In genomic region chr11:119738990-119739846, GRCm38 (mm10) we compare ENCODE assay signal across 12 mouse cellular contexts.
DNase-seq lines count a peak whose midpoint lies in the region; ATAC-seq and TF ChIP-seq lines count a peak whose summit lies in the region.
"Had no signal": no experiment of that assay in that cellular context is flagged by ENCODE, and none has a peak within 500 bp of the region (broad histone marks: within the 10 kb centered on the region; RNA-seq: fewer than 3 reads in every experiment).

No protein-coding gene starts in this region.

- H3K36me3 ChIP-seq in ES-E14 (ENCODE audit: control insufficient read depth, insufficient read depth, low read length, poor library complexity, severe bottlenecking): no peaks in the 10 kb centered on the region; the same call in 1 of the 2 replicates
- no peaks in the 10 kb centered on the region for H3K36me3 ChIP-seq in hindbrain, embryonic 13.5 days
- H3K36me3 ChIP-seq in midbrain, embryonic 10.5 days: no peaks in the 10 kb centered on the region
- H3K36me3 ChIP-seq: heart, embryonic 15.5 days had no signal

- TF ChIP-seq POLR2A in brain, embryonic 14.5 days (IDR thresholded peaks at IDR 0.05; ENCODE audit: borderline replicate concordance, extremely low read depth, insufficient read depth, insufficient read length, poor library complexity, severe bottlenecking): no peak

- peaks cover 0 to 12% of the 10 kb centered on the region in 2 experiments; a peak in 1 of 4 replicates for H3K4me1 ChIP-seq in ES-E14 (ENCODE audit: control insufficient read depth in 2 of 2, insufficient read depth in 2 of 2, low read length in 2 of 2, poor library complexity in 1 of 2)
- peaks cover 38% of the 10 kb centered on the region for H3K4me1 ChIP-seq in hindbrain, embryonic 13.5 days (replicated peaks)
- peaks cover 15% of the 10 kb centered on the region; the same call in 1 of the 2 replicates for H3K4me1 ChIP-seq in midbrain, embryonic 10.5 days

- WGBS in hindbrain, embryonic 13.5 days: 64% methylated on average over 7 of the region's 7 CpGs
- WGBS in midbrain, embryonic 10.5 days: 74% methylated on average over 7 of the region's 7 CpGs

- H3K4me3 ChIP-seq in ES-E14 (ENCODE audit: insufficient read depth in 1 of 2, low read depth in 1 of 2, low read length in 2 of 2, poor library complexity in 1 of 2, severe bottlenecking in 1 of 2): no peak overlapping the region
- no peak overlapping the region for H3K4me3 ChIP-seq in hindbrain, embryonic 13.5 days
- H3K4me3 ChIP-seq in midbrain, embryonic 10.5 days: no peak overlapping the region
- H3K4me3 ChIP-seq: heart, embryonic 15.5 days had no signal

- no peak overlapping the region for H3K27ac ChIP-seq in ES-E14 (ENCODE audit: insufficient read depth, low read depth, low read length, poor library complexity, severe bottlenecking)
- H3K27ac ChIP-seq in hindbrain, embryonic 13.5 days: peak overlapping the region; percentile 55
- H3K27ac ChIP-seq in midbrain, embryonic 10.5 days (replicated peaks): 0 out of 2 replicates have a peak overlapping the region, but pooled peaks have one; percentile 2
- H3K27ac ChIP-seq: heart, embryonic 15.5 days had no signal

- no peak overlapping the region for H3K4me2 ChIP-seq in hindbrain, embryonic 13.5 days
- H3K4me2 ChIP-seq: heart, embryonic 15.5 days had no signal

- in situ Hi-C loops in ES-E14 (cut with MboI; ENCODE audit: low sequenced_read_pairs in 2 of 2, unreplicated experiment in 2 of 2): no loop called here

- H3K27me3 ChIP-seq in hindbrain, embryonic 13.5 days: no peaks in the 10 kb centered on the region
- H3K27me3 ChIP-seq in midbrain, embryonic 10.5 days (ENCODE audit: low read depth, poor library complexity, severe bottlenecking): no peaks in the 10 kb centered on the region
- H3K27me3 ChIP-seq: heart, embryonic 15.5 days had no signal

- no peak overlapping the region for H3K9ac ChIP-seq in ES-E14 (ENCODE audit: insufficient read depth, low read depth, low read length, poor library complexity, severe bottlenecking)
- H3K9ac ChIP-seq in hindbrain, embryonic 13.5 days: no peak overlapping the region
- H3K9ac ChIP-seq: heart, embryonic 15.5 days had no signal

- TF ChIP-seq CTCF in brain, embryonic 14.5 days (IDR thresholded peaks at IDR 0.05; ENCODE audit: borderline replicate concordance, extremely low read depth, insufficient read depth, insufficient read length): no peak

- no peaks in the 10 kb centered on the region for H3K9me3 ChIP-seq in ES-E14 (ENCODE audit: control insufficient read depth, insufficient read depth, low read depth, low read length)
- no peaks in the 10 kb centered on the region for H3K9me3 ChIP-seq in hindbrain, embryonic 13.5 days
- H3K9me3 ChIP-seq in midbrain, embryonic 10.5 days (replicated peaks): no peaks in the 10 kb centered on the region
- H3K9me3 ChIP-seq: heart, embryonic 15.5 days had no signal

- peak; percentile 28 for DNase-seq in ES-E14 (ENCODE audit: low read depth, low spot score)
- peak; percentile 93 for DNase-seq in brain, embryonic 14.5 days (ENCODE audit: low read depth)
- DNase-seq in midbrain, embryonic 10.5 days (ENCODE audit: low spot score): no peak
- DNase-seq in kidney, adult 9 months: no peak
- no peak for DNase-seq in urinary bladder, postnatal 25 days (ENCODE audit: low spot score)
- no peak for DNase-seq in lung, postnatal 25 days (ENCODE audit: low spot score)
- DNase-seq in thymus, postnatal 25 days: no peak
- DNase-seq: adrenal gland, postnatal 25 days; kidney, adult 2 months; lung, postnatal 14 days had no signal

- no peak for ATAC-seq in hindbrain, embryonic 13.5 days (ENCODE audit: low FRiP score)

TF ChIP-seq in ES-E14, 5 proteins besides CTCF, POLR2A, EP300 and RAD21:
- no peak for TF ChIP-seq MAFK (IDR thresholded peaks at IDR 0.05; ENCODE audit: insufficient read depth, low read depth, low read length)
- TF ChIP-seq ZNF384 (IDR thresholded peaks at IDR 0.05; ENCODE audit: low read depth, low read length): no peak
- TF ChIP-seq CHD2 (IDR thresholded peaks at IDR 0.05; ENCODE audit: low read depth, low read length): no peak
- no peak for TF ChIP-seq HCFC1 (IDR thresholded peaks at IDR 0.05; ENCODE audit: borderline replicate concordance, insufficient read depth, low read length)
- TF ChIP-seq ZC3H11A (IDR thresholded peaks at IDR 0.05; ENCODE audit: borderline replicate concordance, low read depth, low read length): no peak
TF ChIP-seq in ES-E14: peak in this region for 0.

Comparison
In these comparisons a context has a peak if more than half of its experiments do, and no peak if none do; other contexts are left out.
1. DNase-seq: peak in ES-E14 (single experiment) and brain, embryonic 14.5 days (single experiment); none in midbrain, embryonic 10.5 days (single experiment), kidney, adult 9 months (single experiment), urinary bladder, postnatal 25 days (single experiment), lung, postnatal 25 days (single experiment) and thymus, postnatal 25 days (single experiment).